Mouse (Mus musculus): ENCODE measurements around the gene Mzf1. TPM values are rescaled to one million over a fixed set of nuclear protein-coding genes. Genes with fewer than 3 reads are reported as not detected.

Mzf1 gene
- total and polyA plus RNA-seq, 3 experiments, result 0.31 to 0.55 (median 0.50) TPM

DNA sequence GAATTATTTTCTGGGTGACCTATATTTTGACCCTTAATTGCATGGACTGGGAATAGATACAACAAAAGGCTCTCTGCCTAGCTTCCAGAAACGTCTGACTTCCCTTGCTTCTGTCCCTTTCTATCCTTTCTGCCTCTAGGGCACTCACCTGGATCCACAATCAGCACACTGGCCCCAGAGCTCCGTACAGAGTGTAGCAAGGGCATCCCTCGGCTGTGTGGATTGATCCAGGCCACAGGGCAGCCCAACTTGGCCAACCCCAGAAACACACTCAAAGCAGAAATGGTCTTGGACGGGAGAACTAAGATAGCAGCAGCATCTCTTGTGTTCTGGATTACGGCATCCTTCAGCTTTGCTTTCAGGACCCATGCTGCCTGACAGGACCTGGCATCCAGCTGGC, 57.3 kb downstream of the Mzf1 start:
- no peak overlapping the region for H3K4me3 ChIP-seq (replicated peaks in 1 of 3; ENCODE audit: low read depth in 2 of 3, low read length in 2 of 3, poor library complexity in 1 of 3)
- no peak for TF ChIP-seq JUN (IDR thresholded peaks at IDR 0.05; ENCODE audit: insufficient read depth, low read depth, low read length)
- TF ChIP-seq USF2 (conservative IDR thresholded peaks at IDR 0.05; ENCODE audit: low read depth, low read length), result no peak
- TF ChIP-seq GABPA (IDR thresholded peaks at IDR 0.05; ENCODE audit: insufficient replicate concordance, low read depth, low read length), result no peak
- TF ChIP-seq KAT2A (IDR thresholded peaks at IDR 0.05; ENCODE audit: insufficient replicate concordance, low read length), result no peak
- TF ChIP-seq CHD2 (IDR thresholded peaks at IDR 0.05; ENCODE audit: low read length), result no peak
- no peak for TF ChIP-seq ZMIZ1 (IDR thresholded peaks at IDR 0.05; ENCODE audit: low read depth, low read length)
- no peak for TF ChIP-seq RCOR1 (conservative IDR thresholded peaks at IDR 0.05; ENCODE audit: low read depth, low read length)
- H3K79me2 ChIP-seq (replicated peaks; ENCODE audit: control insufficient read depth, extremely low read depth, insufficient read depth, poor library complexity, severe bottlenecking), result no peaks in the 10 kb centered on the region
- no peak overlapping the region for H3K4me2 ChIP-seq (ENCODE audit: insufficient read depth, low read depth, poor library complexity, severe bottlenecking)
- no peak overlapping the region for H3K27ac ChIP-seq (ENCODE audit: insufficient read depth, low read depth)
- H3K4me1 ChIP-seq (ENCODE audit: control insufficient read depth in 1 of 2, insufficient read depth in 2 of 2), result 0 out of 4 replicates have a peak, but pooled peaks cover 0 to 3% of the 10 kb centered on the region in 2 experiments
- no peaks in the 10 kb centered on the region for H3K36me3 ChIP-seq (replicated peaks in 1 of 2; ENCODE audit: control insufficient read depth in 1 of 2, insufficient read depth in 1 of 2, low read length in 1 of 2)
- H3K9me3 ChIP-seq (replicated peaks; ENCODE audit: low read length), result no peaks in the 10 kb centered on the region
- dilution Hi-C loops (cut with MboI; ENCODE audit: extremely low pct_ligation_motif_present, extremely low pct_unique_long_range_greater_than_20kb, low sequenced_read_pairs), result no loop called here
- DNase-seq (ENCODE audit: extremely low read depth), result no peak
- H3K27me3 ChIP-seq (replicated peaks), result no peaks in the 10 kb centered on the region
- in situ Hi-C loops (cut with MboI; ENCODE audit: low pct_ligation_motif_present, low pct_unique_long_range_greater_than_20kb, low sequenced_read_pairs), result no loop called here
- no peak overlapping the region for H3K9ac ChIP-seq (ENCODE audit: insufficient read depth, low read depth)

DNA sequence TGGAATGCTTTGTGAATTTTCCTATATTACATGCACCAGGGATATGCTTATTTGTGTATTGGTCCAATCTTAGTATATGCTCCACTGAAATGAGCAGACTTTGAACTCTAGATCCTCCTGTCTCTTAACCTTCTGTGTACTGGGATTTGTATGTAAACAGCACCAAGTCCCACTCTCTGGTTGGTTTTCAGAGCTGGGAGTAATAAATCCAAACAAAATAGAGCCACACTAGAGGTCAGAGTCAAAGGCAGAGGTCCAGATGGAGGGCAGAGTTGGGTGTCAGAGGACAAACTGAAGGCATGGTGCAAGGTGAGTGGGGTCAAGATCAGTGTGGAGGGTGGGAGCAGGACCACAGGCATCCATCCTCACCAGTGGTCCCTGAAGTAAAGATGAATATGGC, 58.7 kb downstream of the Mzf1 start:
- DNase-seq (ENCODE audit: extremely low read depth), result no peak
- Histone ChIP-seq H3K36me3 (replicated peaks in 1 of 2; ENCODE audit: control insufficient read depth in 1 of 2, insufficient read depth in 1 of 2, low read length in 1 of 2) (no peaks in the 10 kb centered on the region), H3K27ac (ENCODE audit: insufficient read depth, low read depth) (no peak overlapping the region), H3K4me2 (ENCODE audit: insufficient read depth, low read depth, poor library complexity, severe bottlenecking) (no peak overlapping the region), H3K4me1 (ENCODE audit: control insufficient read depth in 1 of 2, insufficient read depth in 2 of 2) (peaks cover 3% of the 10 kb centered on the region in 2 experiments; a peak in 1 of 4 replicates), H3K4me3 (replicated peaks in 1 of 3; ENCODE audit: low read depth in 2 of 3, low read length in 2 of 3, poor library complexity in 1 of 3) (no peak overlapping the region), H3K79me2 (replicated peaks; ENCODE audit: control insufficient read depth, extremely low read depth, insufficient read depth, poor library complexity, severe bottlenecking) (no peaks in the 10 kb centered on the region), H3K27me3 (replicated peaks) (no peaks in the 10 kb centered on the region), H3K9ac (ENCODE audit: insufficient read depth, low read depth) (no peak overlapping the region), H3K9me3 (replicated peaks; ENCODE audit: low read length) (no peaks in the 10 kb centered on the region)
- in situ Hi-C loops (cut with MboI; ENCODE audit: low pct_ligation_motif_present, low pct_unique_long_range_greater_than_20kb, low sequenced_read_pairs), result no loop called here
- dilution Hi-C loops (cut with MboI; ENCODE audit: extremely low pct_ligation_motif_present, extremely low pct_unique_long_range_greater_than_20kb, low sequenced_read_pairs), result no loop called here
- TF ChIP-seq MAFK (IDR thresholded peaks at IDR 0.05; ENCODE audit: insufficient replicate concordance, low read length) (no peak), MYC (IDR thresholded peaks at IDR 0.05; ENCODE audit: low read depth, low read length) (no peak), MAX (IDR thresholded peaks at IDR 0.05; ENCODE audit: low read length) (no peak), ETS1 (conservative IDR thresholded peaks at IDR 0.05; ENCODE audit: low read depth, low read length) (no peak), GABPA (IDR thresholded peaks at IDR 0.05; ENCODE audit: insufficient replicate concordance, low read depth, low read length) (no peak), KAT2A (IDR thresholded peaks at IDR 0.05; ENCODE audit: insufficient replicate concordance, low read length) (no peak), ZNF384 (IDR thresholded peaks at IDR 0.05; ENCODE audit: low read depth, low read length) (no peak), JUND (conservative IDR thresholded peaks at IDR 0.05; ENCODE audit: low read depth, low read length) (no peak), HCFC1 (IDR thresholded peaks at IDR 0.05; ENCODE audit: low read depth, low read length) (no peak), PAX5 (IDR thresholded peaks at IDR 0.05; ENCODE audit: low read length) (no peak), CHD2 (IDR thresholded peaks at IDR 0.05; ENCODE audit: low read length) (no peak), USF1 (IDR thresholded peaks at IDR 0.05; ENCODE audit: low read depth, low read length) (no peak)

Measured in CH12.LX (cell line).